Mouse (Mus musculus) cortical plate, adult 2 months (tissue): ENCODE data around the gene Sobp.

Experiments used
- CTCF ChIP-seq: fragments of 200-500 bp; IDR thresholded peaks from 2 replicates; pipeline ENCODE4 v1.5.1; 2011; ENCODE audit warnings: mild to moderate bottlenecking, control low read depth, low read length; ENCODE audit not compliant: insufficient read depth; ENCODE audit errors: extremely low read depth
- POLR2A ChIP-seq: fragments of 200-500 bp; IDR thresholded peaks from 2 replicates; pipeline ENCODE4 v1.6.1; 2011; ENCODE audit warnings: mild to moderate bottlenecking, low read length, control low read depth; ENCODE audit not compliant: insufficient read depth; ENCODE audit errors: extremely low read depth

DNA sequence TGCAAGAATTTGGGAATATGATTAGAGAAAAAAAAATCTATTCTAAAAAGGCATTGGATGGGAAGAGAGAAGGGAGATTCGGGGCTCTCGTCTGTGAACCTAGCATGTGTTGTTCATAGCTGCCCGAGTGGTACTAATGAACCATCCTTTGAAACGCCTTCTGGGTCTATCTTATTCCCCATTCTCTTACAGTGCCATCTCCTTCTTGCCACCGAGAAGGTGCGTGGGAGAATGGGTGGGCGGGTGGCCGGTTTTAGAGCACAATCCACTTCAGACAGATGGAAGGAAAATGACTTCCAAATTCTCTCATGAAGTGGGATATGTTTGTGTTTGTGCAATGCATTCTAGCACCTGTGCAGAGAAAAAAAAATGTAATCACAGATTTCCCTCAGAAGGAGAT is 67.7 kb downstream of the Sobp start:
- TF ChIP-seq CTCF (no peak), POLR2A (no peak)
